Mouse (Mus musculus) kidney, postnatal 4 days (tissue): ENCODE results near the gene Lrrc37a.
A peak's percentile ranks its signal among the peaks of the same experiment; 100 is the strongest.
"Not testable (repeated sequence)": the region's sequence is repeated elsewhere in the genome, so short reads cannot be mapped to it uniquely, and the experiment has no call there.

Experiments used
- DNase-seq, 2 experiments: peaks; one replicate each; pipeline ENCODE4 v3.0.0; 2021; ENCODE audit warnings: mixed read lengths in 2 of 2

Lrrc37a gene

DNA sequence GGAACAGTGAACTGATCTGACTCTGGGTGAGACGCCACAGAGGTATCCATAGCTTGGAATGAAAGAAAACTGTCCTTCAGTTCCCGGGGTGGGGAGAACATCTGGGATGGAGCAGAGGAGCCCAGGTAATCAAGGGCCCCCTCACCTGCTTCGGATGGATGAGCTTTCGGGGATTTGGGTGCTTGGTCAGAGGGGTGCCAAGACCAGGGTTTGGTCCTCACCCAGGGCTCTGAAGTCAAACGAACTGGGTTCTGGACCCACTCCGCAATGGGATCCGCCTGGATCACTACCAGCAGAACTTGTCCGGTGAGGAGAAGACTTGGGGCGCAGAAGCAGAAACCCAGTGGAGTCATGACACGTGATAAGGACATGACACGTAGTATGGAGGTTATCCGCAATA lies at the start of gene Lrrc37a:
Lrrc37a (minus strand) TSS at position 101 of the 400 bp plus-strand sequence.
- no peak for DNase-seq

- not testable (repeated sequence) for DNase-seq
Observed at GRCm38 (mm10) chr11:103534973-103535372, 30.6 kb upstream of the Lrrc37a start.

GRCm38 (mm10) chr11:103512111-103512510 lies 7.7 kb upstream of the Lrrc37a start:
- no peak for DNase-seq

DNA sequence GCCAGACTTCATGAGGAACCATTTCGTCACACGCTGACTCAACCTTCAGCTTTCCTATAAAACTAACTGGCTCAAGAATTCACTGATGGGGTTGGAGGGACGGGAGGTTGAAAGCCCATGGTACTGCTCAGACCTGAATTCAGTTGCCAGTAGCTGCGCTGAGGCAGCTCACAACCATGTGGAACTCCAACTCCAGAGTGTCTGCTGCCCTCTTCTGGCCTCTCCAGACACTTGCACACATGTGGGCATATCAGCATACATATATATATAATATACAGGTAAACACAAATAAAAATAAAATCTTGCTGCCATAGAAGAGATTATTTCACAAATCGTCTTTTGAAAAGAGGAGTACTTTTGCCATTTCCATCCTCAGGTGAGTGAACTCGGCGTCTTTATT lies 40.0 kb downstream of the Lrrc37a start:
- DNase-seq = peak; percentile 14 to 34

GRCm38 (mm10) chr11:103451105-103451504 lies 53.3 kb downstream of the Lrrc37a start:
- not testable (repeated sequence) for DNase-seq

DNA sequence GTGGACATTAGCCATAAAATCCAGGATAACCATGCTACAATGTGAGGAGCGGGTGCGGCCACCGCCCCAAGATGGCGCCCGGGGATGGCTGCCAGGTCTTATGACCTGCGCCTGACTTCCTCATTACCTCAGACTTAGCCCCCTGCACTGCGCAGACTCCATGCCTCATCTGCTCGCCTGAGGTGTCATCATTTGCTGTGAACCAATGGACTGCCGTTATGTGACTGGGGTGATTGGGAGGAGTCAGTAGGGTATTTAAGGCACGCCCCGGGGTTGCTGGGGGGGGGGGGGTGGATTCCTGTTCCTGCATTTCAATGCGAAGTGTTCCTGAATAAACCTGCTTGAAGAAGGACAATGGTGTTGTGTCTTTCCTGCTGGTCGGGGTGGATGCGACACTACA lies 54.7 kb downstream of the Lrrc37a start:
- not testable (repeated sequence) for DNase-seq

DNA sequence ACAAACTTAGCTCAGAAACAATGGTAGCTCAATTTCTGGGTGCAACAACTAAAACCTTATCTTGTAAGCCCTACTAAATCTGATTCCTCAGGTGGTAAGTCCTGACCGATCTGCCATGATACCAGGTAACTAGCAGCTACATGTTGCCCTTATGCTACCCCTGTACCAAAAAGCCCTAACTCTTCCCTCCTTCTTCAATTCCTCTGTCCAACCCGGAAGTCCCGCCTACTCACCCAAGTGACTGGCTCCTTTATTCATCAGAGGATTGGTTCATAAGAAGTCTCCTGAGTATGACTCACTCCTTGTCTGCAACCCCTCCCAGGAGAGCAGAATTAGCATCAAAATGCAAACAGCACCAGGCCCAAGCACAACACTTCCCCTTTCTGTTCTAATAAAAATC lies 60.7 kb downstream of the Lrrc37a start:
- no peak for DNase-seq

DNA sequence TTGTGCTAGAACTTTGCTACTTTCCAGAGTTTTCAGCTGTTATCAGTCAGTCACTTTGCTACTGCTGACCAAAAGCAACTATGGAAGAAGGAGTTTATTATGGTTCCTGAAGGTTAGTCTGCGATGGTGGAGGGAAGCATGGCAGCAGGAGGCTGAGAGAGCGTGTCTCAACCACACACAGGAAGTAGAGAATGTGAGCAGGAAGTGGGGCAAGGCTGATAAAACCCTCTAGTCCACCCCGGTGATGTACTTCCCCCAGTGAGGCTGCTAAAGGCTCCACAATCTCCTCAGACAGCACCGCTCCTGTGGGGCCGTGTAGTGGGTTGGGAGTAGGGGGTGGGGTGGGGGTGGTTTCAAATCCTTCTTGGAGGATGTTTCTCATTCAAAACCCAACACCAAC lies 68.1 kb downstream of the Lrrc37a start:
- DNase-seq = no peak

DNA sequence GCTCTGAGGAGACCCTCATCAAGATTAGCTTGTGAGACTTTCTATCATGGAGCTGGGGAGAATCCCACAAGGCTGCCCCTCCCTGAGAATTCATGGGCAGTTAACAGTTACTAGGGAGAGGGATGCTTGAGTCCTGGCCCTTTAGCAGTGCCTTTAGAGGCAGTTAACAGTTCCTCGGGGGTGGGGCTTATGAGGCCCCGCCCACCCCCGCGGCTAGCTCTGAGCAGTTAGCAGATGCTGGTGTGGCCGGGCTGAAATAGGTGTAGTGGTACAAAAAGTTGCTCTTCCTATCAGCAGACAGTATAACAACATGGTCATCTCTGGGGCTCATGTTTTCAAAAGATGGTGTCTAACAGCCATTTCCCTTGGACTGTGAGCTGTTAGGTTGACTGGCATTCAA lies 79.4 kb downstream of the Lrrc37a start:
- DNase-seq = peak in 1 of 2 experiments; percentile 28

- DNase-seq = no peak
Observed at GRCm38 (mm10) chr11:103419667-103420066, 84.7 kb downstream of the Lrrc37a start.

GRCm38 (mm10) chr11:103419226-103419625 lies 85.2 kb downstream of the Lrrc37a start:
- no peak for DNase-seq

DNA sequence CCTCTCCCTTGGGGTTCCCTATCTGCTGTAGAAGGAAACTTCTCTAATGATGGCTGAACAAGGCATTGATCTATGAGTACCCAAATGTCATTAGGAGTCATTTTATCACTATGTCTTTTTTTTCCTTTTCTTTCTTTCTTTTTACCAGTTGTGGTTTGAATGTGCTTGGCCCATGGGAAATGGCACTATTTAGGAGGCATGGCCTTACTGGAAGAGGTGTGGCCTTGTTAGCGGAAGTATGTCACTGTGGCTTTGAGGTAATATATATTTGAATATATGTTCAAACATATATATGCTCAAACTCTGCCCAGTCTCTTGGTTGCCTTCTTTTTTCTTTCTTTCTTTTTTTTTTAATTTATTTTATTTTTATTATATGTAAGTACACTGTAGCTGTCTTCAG lies 90.9 kb downstream of the Lrrc37a start:
- no peak for DNase-seq

- no peak for DNase-seq
Observed at GRCm38 (mm10) chr11:103412950-103413423, 91.4 kb downstream of the Lrrc37a start.

- peak; percentile 98 for DNase-seq
Observed at GRCm38 (mm10) chr11:103411981-103412949, 92.1 kb downstream of the Lrrc37a start, which contains the start of gene Plekhm1. Plekhm1 (minus strand) TSS chr11:103412687.

DNA sequence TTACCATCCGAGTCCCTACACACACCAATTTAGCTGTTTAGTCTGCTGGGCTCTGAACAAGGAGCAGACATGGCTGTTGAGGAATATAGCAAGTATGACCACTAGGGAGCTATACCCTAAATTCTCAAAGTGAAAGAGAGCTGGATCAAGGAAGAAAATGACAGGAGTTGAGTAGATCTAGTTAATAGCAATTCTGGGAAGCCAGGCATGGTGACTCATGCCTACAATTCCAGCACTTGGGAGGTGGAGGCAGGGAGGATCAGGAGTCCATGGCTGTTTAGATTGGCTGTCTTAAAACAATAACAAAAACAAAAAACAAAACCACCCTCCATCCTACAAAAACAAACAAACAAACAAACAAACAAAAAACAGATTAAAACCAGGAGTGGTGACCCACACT lies 93.1 kb downstream of the Lrrc37a start:
- no peak for DNase-seq

- no peak for DNase-seq
Observed at GRCm38 (mm10) chr11:103408880-103409279, 95.5 kb downstream of the Lrrc37a start.

GRCm38 (mm10) chr11:103407136-103407535 lies 97.3 kb downstream of the Lrrc37a start:
- DNase-seq = not testable (repeated sequence)

DNA sequence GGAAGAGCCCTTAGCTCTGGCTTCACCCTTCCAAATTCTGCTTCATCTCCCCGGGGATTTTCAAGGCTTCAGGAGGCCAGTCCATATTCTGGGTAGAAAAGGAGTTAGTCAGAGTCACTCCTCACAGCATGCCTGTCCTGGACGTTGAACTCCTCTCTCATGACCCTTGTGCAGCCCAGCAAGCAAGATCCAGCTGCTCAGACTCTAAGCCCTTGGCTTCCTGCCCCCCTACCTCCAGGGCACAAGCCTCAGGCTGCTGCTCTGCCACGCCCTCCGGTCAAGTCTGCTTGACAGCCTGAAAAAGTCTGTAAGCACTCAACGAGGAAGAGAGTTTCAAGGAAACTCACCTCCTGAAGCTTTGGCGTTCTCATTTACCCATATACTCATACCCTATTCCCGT lies 97.8 kb downstream of the Lrrc37a start:
- DNase-seq = peak; percentile 50 to 74

DNA sequence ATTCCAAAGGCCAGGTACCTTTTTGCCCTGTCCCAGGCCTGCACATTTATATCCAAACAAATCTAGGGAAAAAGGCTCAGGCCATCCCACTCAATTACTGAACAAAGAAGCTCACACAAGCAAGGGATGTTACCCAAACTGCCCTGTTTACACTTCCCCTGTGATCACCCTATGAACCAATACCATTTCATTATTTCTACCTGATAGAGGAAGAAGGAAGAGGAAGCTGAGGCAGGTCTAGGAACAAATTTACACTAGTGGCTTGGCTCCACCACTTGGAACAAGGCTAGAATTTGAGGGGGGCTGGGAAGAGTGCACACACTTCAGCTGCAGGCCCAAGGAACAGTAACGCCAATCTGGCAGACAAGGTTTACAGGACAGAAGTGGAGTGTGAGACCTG lies 98.6 kb downstream of the Lrrc37a start:
- no peak for DNase-seq

DNA sequence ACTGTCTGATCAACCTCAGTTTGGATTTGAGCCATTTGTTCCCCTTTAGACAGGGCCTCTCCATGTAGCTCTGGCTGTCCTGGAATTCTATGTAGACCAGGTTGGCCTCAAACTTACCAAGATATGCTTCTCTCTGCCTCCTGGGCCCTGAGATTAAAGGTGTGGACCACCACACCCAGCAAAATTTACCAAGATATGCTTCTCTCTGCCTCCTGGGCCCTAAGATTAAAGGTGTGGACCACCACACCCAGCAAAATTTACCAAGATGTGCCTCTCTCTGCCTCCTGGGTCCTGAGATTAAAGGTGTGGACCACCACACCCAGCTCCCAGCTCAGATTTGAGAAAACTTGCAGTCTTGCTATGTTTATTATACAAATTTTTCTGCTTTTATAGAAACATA lies 99.8 kb downstream of the Lrrc37a start:
- no peak for DNase-seq

- DNase-seq = no peak
Observed at GRCm38 (mm10) chr11:103403776-103404175, 100.6 kb downstream of the Lrrc37a start.

DNA sequence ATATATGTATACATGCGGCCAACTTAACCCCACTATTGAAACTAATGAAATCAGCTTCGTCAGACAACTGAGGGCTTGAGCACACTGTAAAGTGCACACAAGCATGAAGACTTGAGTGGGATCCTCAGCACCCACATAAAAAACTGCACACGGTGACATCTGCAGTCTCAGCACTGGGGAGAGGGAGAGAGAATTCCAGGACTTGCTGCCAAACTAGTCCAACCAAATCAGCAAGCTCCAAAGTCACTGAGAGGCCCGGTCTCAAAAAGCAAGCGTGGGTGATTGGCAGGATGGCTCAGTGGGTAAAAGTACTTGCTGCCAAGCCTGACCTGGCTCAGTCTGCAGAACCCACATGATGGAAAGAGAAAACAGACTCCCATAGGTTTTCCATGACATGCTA lies 101.7 kb downstream of the Lrrc37a start:
- no peak for DNase-seq

DNA sequence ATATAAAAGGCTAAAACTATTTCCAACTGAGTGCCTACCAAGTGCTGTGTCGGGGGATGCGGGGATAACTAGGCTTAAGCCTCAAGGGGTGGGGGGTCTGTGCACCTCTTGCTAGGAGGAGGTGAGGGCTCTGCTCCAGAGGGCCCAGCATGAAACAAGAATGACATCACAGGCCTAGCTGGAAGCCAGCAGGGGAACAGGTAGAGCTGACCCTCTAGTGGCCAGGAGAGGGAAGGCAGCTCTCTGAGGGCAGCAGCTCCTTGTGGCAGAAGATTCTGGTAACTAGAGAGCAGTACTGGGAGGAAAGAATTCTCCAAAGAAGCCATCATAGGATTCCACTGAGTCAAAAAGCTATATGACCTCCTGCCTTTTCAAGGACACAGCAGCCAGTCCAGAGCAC lies 102.2 kb downstream of the Lrrc37a start:
- DNase-seq = peak; percentile 78 to 83
